Mouse (Mus musculus): Measurements from ENCODE around the gene Sparcl1.
A peak's percentile ranks its signal among the peaks of the same experiment; 100 is the strongest.

Gene Sparcl1

GRCm38 (mm10) chr5:104113491-104114172 lies at the start of gene Sparcl1:
Sparcl1 (minus strand) TSS chr5:104113733.
- DNase-seq (ENCODE audit: low spot score in 2 of 2) = no peak

DNA sequence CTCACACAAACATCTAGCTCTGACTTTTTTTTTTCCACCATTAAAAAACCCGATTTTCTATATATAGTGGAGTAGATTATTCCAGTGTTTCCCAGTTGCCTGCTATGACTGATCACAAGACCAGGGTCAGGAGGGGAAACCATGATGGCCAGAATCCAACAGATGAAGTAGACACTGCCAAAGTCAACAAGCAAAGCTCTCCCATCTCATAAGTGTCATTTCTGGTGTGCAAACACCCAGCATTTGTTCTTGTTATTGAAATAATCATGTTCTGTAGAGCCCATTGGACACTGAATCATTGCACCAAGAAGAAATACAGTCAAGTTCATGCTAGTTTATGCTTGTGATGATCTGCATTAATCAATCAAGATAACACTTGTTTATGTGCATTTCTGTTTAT lies 47.9 kb upstream of the Sparcl1 start:
- no peak for DNase-seq (ENCODE audit: low spot score in 2 of 2)

DNA sequence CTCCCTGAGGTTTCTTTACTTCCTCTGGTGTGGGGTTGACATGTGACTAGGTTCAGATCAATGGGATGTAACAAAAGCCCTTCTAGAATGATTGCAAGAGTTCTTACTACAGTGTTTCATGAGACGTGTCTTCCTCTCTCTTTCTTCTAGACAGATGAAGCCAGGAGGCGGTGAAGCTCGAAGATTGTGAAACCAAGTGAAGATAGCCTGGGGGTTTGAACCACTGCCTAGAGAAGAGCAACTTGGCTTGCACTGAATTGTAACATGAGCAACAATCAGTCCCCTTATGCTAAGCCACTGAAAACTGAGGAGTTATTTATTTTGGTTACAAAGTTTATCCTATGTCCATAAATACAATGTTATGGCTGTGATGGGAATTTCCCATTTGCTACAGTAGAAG lies 47.0 kb upstream of the Sparcl1 start:
- DNase-seq (ENCODE audit: low spot score in 2 of 2) = no peak

DNA sequence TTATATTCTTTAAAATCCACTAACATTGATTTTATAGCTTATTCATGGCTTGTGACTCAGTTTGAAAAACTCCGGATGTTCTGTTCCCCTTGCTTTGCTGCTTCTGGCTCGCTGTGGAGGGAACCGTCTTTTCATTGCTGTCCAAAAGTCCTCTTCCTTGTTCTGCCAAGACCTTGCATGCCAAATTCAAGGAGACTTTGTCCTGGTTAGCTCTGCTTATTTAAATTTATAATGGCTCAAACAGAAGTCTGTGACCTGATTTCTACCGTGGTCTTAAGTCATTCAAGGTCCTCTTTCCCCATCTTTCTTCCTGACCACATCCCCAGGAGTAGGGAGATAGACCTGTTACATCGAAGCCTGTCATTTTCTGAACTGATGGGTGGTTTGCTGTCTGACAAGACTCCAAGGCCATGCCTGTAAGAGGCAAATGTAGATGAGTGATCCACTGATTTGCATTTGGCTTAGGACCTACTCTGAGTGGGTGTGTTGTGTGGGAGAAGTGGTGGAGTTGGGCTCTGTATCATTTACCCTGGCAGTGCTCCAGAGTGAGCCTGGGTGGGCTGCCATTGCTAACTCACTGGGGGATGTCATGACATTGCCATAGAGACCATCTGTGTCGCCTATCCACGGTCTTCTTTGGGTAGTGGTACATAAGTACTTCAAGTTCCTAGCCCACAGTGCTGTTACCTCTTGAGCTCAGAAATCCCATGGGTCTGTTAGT lies 45.0 kb upstream of the Sparcl1 start:
- no peak for DNase-seq (ENCODE audit: low spot score in 2 of 2)

DNA sequence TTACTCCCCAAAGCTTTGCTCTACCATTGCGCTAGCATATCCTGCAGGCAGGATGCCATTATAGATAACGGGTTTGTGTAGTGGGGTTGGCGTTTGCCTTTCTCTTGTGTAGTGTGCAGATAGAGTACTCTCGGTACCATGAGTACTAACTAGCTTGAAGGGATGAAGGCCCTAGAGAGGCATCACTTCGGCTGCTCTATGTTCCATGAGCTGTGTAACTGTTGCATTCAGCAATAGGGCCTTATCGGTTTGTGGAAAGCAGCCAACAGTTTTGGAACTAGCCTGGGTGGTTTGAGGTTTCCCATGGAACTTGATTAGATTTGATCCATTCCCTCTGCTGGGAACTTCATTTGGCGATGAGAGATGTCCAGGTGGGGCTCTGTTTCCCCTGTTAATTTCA lies 44.2 kb upstream of the Sparcl1 start:
- DNase-seq (ENCODE audit: low spot score in 2 of 2) = no peak

DNA sequence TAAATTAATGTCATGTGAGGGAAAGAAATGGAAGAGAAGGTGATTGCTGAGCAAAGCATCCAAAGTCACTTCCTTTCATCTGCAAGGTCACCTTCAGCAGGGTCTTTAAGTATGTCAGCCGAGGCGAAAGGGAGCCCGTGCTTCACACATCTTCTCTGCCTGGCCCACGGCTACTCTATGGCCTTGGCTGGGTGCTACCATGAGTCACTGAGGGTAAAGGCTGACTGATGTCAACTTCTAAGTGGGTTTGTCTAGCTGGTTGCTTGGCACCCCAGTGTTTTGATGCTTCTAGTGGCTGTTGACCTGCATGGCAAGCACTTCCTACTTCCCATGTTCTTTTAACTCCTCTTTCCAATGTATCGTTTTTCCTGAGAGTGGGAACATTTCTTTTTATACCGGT lies 36.7 kb upstream of the Sparcl1 start:
- DNase-seq (ENCODE audit: low spot score in 2 of 2) = no peak

GRCm38 (mm10) chr5:104149349-104149748 lies 35.8 kb upstream of the Sparcl1 start:
- no peak for DNase-seq (ENCODE audit: low spot score in 2 of 2)

DNA sequence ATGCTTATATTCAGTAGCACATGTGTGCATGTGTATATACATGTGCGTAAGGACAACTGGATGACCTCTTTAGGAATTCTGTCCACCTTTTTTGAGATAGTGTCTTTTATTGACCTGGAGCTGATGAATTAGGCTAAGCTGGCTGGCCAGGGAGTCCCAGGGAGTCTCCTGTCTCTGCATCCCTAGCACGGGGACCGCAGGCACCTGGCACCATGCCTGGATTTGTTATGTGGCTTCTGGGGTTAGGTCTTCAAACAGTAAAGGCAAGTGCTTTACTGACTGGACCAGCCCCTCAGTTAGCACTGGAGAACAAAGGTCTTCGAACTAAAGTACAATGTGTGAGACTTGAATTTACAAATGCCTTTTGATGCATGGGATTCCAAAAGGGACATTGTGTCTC lies 30.5 kb upstream of the Sparcl1 start:
- DNase-seq (ENCODE audit: low spot score in 2 of 2) = no peak

DNA sequence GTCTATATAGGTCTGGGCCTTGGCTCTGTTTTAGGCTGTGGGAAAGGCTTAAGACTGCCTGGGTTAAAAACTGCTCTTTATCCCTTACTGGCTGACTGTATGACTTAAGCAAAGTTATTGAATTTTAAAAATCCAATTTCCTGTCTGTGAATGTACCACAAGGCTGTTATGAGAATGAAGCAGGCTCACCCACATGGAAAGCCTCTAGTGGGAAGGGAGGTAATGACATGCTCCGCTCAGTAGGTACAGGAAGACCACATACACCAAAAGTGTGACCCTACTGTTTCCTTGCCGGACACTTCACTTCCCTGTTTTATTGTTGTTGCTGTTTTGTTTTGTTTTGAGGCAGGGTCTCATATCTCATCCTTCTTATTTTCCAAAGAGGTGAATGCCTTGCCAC lies 27.5 kb upstream of the Sparcl1 start:
- DNase-seq (ENCODE audit: low spot score in 2 of 2) = no peak

DNA sequence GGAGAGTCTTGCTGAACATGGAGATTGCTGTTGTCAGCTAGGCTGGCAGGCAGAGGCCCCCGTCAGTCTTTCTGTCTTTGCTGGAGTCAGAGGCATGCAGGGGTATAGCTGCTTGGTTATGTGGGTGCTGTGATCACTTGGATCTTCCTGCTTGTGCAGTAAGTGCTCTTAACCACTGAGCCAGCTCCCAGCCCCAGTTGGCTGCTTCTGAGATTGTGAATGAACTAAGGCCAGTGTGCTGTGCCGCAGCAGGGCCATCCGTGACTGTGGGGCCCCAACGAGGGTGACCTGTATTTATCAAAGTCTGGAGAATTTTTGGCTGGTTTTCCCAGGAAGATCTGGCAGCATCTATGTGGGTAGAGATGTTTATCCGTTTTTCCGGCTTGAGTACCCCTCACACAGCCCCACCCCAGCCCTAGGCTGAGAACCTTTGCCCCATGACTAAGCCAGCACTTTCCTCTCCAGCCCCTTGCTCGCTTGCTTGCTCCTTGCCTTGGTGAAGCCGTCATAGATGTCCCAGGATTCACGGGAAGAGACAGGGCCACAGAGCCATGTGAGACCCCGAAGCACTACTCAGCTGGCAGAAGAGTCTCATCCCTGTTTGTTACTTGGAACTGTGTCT lies 24.5 kb upstream of the Sparcl1 start:
- no peak for DNase-seq (ENCODE audit: low spot score in 2 of 2)

DNA sequence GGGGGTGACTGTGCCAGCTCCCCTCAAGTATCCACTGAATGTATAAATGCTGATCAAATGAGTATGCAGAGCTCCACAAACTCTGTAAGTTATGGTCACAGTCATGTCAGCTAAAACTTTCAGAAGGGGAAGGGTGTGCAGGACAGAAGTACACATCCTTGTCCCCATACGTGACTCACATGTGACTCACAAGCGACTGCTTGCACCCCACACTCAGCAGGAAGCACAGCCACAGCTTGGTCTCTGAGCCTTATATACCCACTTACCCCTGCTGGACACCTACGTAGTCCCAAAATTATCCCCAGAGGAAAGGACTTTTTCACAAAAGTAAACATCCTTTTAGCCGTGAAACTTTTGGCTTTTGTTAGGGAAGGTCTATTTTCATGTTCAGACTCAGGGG lies 20.2 kb upstream of the Sparcl1 start:
- no peak for DNase-seq (ENCODE audit: low spot score in 2 of 2)

GRCm38 (mm10) chr5:104131544-104131943 lies 18.0 kb upstream of the Sparcl1 start:
- no peak for DNase-seq (ENCODE audit: low spot score in 2 of 2)

- DNase-seq (ENCODE audit: low spot score in 2 of 2) = no peak
Measured at GRCm38 (mm10) chr5:104130891-104131290, 17.4 kb upstream of the Sparcl1 start.

DNA sequence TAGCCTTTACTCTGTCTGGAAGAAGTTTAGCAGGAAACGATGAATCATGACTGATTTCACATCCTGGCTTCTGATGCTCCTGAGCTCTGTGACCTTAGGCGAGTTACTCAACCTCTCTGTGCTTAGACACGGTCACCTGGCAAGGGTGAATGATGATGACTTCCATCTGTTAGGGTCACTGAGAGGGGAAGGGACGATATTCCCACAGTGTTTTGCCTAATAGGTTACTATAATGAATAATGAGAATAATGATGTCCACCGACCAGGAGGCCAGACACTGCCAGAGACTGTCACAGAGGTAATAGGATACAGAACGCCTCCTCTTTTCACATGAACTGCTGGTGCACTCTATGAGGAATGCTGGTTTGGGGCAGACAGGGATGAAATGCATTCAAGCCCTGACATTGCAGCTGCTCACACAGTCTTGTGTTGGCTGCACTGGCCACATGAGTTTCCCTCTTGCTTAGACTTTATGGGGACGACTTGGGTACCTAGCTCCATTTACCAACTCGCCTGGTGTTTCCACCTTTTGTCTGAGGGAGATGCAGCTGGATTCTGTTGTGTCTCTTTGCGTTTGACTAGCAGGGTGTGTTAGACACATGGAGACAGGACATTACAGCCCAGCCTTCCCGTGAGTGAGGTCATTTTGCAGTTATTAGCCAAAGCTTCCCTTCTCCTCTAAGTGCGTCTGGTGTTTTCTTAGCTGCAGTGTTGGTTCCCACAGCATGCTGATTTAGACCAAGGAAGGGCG lies 14.9 kb upstream of the Sparcl1 start:
- DNase-seq (ENCODE audit: low spot score in 2 of 2) = no peak

GRCm38 (mm10) chr5:104127351-104127750 lies 13.8 kb upstream of the Sparcl1 start:
- no peak for DNase-seq (ENCODE audit: low spot score in 2 of 2)

DNA sequence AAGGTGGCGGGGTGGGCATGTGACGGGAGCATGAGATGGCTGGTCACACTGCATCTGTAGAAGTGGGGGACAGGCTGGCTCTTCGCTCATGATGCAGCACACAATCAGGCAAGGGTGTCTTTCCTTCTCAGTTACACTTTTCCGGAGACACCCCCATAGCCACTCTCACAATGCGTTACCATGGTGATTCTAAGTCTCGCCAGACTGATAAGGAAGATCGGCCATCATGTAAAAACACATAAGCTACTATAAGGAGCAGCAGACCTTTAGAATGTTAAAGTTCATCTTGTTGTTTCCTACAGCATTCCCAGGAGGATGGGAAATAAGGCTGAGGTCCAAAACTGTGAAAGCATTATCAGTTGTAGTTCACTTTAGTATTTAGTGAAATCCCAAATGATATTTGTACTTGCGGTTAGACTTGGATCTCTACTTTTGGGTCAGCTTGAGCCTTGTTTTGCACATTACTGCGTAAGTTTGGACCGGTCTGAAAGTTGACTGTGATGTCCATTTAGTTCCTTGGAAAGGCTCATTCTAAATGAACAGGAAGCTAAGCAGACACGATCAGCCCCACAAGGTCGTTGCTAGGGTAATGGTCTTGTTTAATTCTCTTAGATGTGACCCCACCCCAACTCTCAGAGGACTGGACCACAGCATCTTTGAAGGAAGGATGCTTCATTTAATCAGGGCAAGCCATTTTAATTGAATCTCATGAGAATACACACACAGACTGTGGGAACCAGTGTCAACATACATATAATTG lies 13.2 kb upstream of the Sparcl1 start:
- no peak for DNase-seq (ENCODE audit: low spot score in 2 of 2)

DNA sequence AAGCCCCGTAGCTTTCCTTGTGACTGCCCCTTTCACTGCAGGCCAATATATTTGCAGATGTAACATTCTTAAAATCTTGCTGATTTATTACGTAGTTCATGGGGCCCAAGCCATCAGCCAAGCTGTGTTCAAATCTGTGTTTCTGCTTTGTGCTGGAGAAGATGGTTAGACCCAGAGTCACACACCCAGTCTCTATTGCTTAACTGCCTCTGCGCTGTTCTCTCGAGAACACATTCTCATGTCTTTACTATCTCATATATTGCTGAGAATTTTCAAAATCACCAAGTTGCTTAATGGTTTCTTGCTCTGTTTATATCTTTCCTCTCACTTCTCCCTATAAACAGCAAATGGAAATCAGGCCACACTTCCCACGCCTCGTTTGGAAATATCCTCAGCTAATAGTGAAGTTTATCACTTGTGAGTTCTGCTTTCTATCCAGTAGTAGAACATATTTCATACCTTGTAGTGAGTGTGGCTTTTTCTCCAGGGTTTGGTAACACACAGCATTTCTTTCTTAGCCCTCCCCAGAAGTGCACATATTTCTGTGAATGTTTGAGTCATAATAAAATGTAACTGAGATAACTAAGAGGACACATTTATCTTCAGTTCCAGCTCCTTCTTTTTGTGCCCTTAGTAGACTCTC lies 10.6 kb upstream of the Sparcl1 start:
- no peak for DNase-seq (ENCODE audit: low spot score in 2 of 2)

- no peak for DNase-seq (ENCODE audit: low spot score in 2 of 2)
Measured at GRCm38 (mm10) chr5:104115890-104116289, 2.4 kb upstream of the Sparcl1 start.

- peak in 1 of 2 experiments; percentile 69 for DNase-seq (ENCODE audit: low spot score in 2 of 2)
Measured at GRCm38 (mm10) chr5:104115118-104115517, 1.6 kb upstream of the Sparcl1 start.

- no peak for DNase-seq (ENCODE audit: low spot score in 2 of 2)
Measured at GRCm38 (mm10) chr5:104112511-104112910, 1.0 kb downstream of the Sparcl1 start.

- DNase-seq (ENCODE audit: low spot score in 2 of 2) = no peak
Measured at GRCm38 (mm10) chr5:104112016-104112415, 1.5 kb downstream of the Sparcl1 start.
